Mouse (Mus musculus): ENCODE data around the gene Dnajc30. TPM values are rescaled to one million over a fixed set of nuclear protein-coding genes. Genes with fewer than 3 reads are reported as not detected.

Dnajc30 gene
- 10 to 100 TPM; 17.7 to 19.5 TPM for total RNA-seq (2023)

DNA sequence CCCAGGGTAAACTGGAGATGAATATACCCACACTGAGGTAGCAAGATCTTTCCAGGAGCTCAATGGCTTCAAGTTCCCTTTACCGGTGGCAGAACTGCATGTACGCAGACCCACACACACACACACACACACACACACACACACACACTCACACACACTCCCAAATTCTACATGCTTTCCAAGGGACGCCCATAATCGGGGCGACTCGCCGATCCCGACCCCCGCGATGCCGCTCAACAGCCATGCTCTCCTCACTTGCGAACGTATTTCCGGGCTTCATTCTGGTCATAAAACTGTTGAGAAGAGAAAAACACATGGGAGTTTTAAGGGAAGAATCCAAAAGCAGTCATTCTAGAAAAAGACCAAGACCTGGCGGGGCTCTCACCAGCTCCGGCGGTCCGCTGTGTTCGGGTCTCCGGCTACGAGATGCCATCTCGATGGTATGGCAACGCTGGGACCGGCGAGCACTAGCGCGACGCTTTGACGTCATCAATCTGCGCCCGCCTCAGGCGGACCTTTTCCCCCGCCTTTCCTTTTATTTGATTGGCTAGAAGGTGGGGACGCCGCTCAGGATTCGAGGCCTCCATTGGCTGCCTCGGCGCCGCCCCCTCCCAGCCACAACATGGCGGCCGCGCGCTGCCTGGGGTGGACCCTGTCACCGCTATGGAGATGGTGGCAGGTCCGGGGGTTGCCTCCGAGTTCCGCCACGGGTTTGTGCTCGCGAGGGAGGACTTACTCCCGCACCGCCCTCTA, at the start of gene Dnajc30:
TSS of gene Dnajc30 (plus strand) at position 574 of the 753 bp plus-strand sequence.

DNA sequence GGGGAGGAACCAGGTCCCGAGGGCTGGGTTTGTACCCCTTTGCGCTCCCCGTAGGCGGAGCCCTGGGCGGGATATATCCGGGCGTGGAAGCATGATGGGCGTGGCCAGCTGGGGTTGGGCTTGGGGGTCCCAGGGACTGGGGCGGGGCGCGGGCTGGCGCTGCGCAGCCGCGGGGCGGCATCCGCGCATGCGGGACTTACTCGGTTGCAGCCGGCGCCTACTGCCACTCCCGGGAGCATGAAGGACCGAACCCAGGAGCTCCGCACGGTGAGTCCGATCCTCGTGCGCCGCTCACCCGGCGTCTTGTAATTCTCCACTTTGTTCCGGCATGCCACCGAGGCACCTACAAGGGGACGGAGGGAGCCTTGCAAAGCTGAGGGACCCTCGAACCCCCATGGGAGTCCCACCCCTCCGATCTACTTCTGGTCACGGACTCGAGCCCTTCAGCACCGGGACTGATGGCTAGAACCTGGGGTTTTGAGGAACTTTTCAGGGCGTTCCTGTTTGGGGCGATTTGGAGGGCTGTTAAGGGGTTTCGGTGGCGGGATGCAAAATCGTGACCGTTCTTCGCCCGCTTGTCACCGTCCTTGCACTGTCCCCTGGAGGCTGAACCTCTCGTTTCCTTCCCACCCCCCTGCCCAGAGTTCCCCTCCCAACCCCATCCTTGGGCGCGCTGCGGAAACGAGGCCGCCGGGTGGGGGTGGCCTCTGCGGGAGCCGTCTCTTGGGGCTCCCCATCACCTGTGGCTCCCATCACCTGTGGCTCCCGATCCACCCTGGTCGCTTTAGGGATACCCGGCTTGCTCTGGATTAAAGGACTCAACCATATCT, 40.4 kb upstream of the Dnajc30 start, which contains the start of gene Stx1a:
TSS of gene Stx1a (plus strand) at position 139 of the 830 bp plus-strand sequence.

DNA sequence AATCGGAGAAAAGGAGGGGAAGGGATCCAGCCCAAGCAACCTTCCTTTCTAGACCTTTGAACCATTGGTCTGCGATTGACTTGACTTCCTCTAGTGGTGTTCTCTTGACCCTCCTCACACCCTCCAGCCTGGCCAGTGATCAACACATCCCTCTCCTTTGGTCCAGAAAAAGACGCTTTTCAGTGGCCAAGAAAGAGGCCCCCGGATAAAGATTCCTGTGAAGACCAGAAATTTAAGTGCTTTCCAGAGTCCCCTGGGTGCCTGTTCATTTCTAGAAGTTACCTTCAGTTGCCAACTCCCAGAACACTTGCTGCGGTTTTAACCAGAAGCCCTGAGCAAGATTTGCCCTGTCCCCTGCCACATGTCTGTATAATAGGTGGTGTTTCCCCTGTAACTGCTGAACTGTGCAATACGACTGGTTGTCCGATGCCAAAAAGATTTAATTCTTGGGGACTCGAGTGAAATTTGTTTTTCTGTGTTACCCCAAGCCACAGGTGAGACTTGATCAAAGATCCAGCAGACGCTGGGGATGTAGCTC, 976 bp downstream of the Dnajc30 start, which contains the start of gene Bud23:
TSS of gene Bud23 (minus strand) at position 51 of the 538 bp plus-strand sequence.

DNA sequence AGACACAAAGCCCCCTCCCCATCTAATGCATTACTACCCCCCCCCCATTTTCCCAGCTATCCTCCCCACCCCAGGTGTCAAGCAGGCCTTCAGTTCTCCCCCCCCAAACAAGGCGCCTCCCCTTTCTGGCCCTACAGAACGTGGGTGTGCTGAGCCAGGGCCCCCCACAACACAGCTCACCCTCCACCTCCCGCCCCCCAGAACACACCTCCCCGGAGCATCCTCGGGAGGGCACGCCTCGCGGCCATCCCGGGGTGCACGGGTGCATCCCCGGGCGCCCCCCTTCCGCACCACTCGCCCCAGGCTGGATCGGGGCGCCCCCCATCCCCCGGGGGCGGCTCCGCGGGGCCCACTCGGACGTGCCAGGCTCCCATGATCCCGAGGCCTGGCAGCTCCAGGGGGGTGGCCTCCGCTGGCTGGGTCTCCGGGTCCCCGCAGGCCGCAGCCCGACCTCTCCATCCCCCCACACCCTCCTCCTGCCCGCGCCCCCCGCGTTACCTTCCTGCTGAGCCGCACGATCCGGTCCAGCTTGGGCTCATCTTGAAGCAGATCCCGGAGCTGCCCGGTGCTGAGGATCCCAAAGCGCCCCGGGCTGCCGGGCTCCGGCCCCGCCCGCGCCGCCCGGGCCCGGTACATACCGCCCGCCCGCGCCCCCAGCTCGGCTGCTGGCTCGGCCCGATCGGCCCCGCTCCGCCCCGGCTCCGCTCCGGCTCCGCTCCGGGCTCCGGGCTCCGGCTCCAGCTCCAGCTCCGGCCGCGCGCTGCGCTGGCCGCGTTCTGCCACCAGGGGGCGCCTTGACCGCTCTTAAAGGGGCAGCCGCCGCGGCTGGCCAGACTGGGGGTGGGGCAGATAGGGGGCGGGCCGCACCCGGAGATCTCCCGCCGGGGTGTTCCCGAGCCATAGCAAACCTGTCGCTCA, 13.8 kb downstream of the Dnajc30 start, which contains the start of gene Vps37d:
TSS of gene Vps37d (minus strand) at position 703 of the 918 bp plus-strand sequence.

DNA sequence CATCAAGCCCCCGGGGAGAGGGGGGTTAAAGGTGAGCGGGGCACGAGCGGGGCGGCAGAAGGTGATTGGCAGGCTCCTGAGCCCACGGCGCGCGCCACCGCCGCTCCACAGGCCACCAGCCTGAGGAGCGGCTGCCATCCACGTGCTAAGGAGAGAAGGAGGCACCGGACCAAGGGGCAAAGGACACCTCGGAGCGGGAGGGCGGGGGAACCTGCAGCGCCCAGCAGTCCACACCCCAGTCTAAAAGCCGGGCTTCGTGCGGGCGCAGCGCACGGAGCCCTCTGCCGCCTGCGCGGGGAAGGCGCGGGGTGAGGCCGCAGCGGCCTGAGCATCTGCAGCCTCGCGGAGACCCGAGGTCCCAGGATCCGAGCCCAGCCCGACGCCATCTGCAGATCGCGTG, 25.7 kb downstream of the Dnajc30 start, which contains the start of gene Mlxipl:
TSS of gene Mlxipl (plus strand) at position 238 of the 400 bp plus-strand sequence.

Other genes starting within 250 kb of the Dnajc30 start
- not detected for gene Tmem270, start 157.5 kb upstream of the Dnajc30 start, total RNA-seq (2023)
- gene Cldn13, start 148.7 kb upstream of the Dnajc30 start, total RNA-seq (2023): not detected
- 10 to 100 TPM; 11.7 to 15.9 TPM for gene Mettl27, start 131.8 kb upstream of the Dnajc30 start, total RNA-seq (2023)
- not detected for gene Cldn4, start 117.3 kb upstream of the Dnajc30 start, total RNA-seq (2023)
- not detected for gene Cldn3, start 78.0 kb upstream of the Dnajc30 start, total RNA-seq (2023)
- 10 to 100 TPM; 43.8 to 44.2 TPM for gene Abhd11, start 55.0 kb upstream of the Dnajc30 start, total RNA-seq (2023)
- 10 to 100 TPM; 51.3 to 55.9 TPM for gene Stx1a, start 40.7 kb upstream of the Dnajc30 start, total RNA-seq (2023)
- gene Bud23, start 757 bp downstream of the Dnajc30 start, total RNA-seq (2023): 10 to 100 TPM; 67.9 to 86.3 TPM
- gene Vps37d, start 14.1 kb downstream of the Dnajc30 start, total RNA-seq (2023): not detected
- gene Mlxipl, start 25.7 kb downstream of the Dnajc30 start, total RNA-seq (2023): under 1 TPM in 1 of 2 experiments, not detected in 1; 0.35 TPM
- 10 to 100 TPM; 16.9 to 20.9 TPM for gene Tbl2, start 85.5 kb downstream of the Dnajc30 start, total RNA-seq (2023)
- gene Bcl7b, start 104.1 kb downstream of the Dnajc30 start, total RNA-seq (2023): 10 to 100 TPM; 60.6 to 66.6 TPM
- 100 to 1,000 TPM; 110 to 113 TPM for gene Baz1b, start 123.1 kb downstream of the Dnajc30 start, total RNA-seq (2023)
- under 1 TPM in 1 of 2 experiments, not detected in 1; 0.23 TPM for gene Fzd9, start 187.0 kb downstream of the Dnajc30 start, total RNA-seq (2023)

All from T-cell, adult 66 days (primary cell).